ENCODE assay signal across 19 mouse cellular contexts in the genomic region with DNA sequence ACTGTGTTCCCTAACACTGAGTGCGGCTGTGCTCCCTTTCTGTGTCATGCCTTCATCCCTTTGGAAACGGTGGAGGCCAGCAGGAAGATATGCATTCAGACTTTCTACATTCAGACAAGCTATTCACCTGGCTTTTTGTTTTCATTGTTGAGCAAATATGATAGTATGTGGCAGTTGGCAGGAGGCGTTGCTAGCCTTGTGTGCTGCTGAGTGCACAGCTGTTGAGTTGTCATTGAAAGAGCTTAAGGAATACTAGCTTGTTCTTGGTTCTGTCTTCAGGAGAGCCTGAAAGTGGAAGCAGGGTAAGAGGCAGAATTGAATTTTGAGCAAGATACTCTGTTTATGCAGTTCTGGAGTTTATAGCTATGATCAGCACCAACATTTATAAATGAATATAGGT. TPM values are rescaled to one million over a fixed set of nuclear protein-coding genes. Genes with fewer than 3 reads are reported as not detected.
"Had no signal": no experiment of that assay in that cellular context is flagged by ENCODE, and none has a peak within 500 bp of the region (broad histone marks: within the 10 kb centered on the region; RNA-seq: fewer than 3 reads in every experiment).

No protein-coding gene starts in this region.

- DNase-seq: kidney, adult 11 months; kidney, adult 9 months; kidney, postnatal 25 days; layer of hippocampus, adult 9-11 months; liver, postnatal 0 days; thymus, adult 2 months; thymus, postnatal 14 days had no signal

- H3K4me2 ChIP-seq: intestine, embryonic 15.5 days; limb, embryonic 13.5 days; liver, embryonic 11.5 days; lung, embryonic 15.5 days; midbrain, embryonic 12.5 days had no signal

- H3K9me3 ChIP-seq: intestine, embryonic 15.5 days; limb, embryonic 10.5 days; limb, embryonic 13.5 days; lung, embryonic 15.5 days; midbrain, embryonic 12.5 days had no signal

- H3K27me3 ChIP-seq: intestine, embryonic 15.5 days; limb, embryonic 13.5 days; lung, embryonic 15.5 days; midbrain, embryonic 12.5 days had no signal

- H3K36me3 ChIP-seq: intestine, embryonic 15.5 days had no signal

- H3K4me1 ChIP-seq: intestine, embryonic 15.5 days; limb, embryonic 10.5 days; midbrain, embryonic 12.5 days had no signal

- ATAC-seq: intestine, embryonic 15.5 days; liver, postnatal 0 days; midbrain, embryonic 16.5 days had no signal

- H3K9ac ChIP-seq: intestine, embryonic 15.5 days; limb, embryonic 13.5 days; liver, embryonic 14.5 days; liver, postnatal 0 days; lung, embryonic 15.5 days; midbrain, embryonic 12.5 days had no signal

- H3K4me3 ChIP-seq: intestine, embryonic 15.5 days; layer of hippocampus, adult 2 months; limb, embryonic 10.5 days; limb, embryonic 13.5 days; lung, embryonic 15.5 days; midbrain, embryonic 12.5 days had no signal

- H3K27ac ChIP-seq: intestine, embryonic 15.5 days; kidney, postnatal 0 days; layer of hippocampus, adult 2 months; limb, embryonic 10.5 days; limb, embryonic 13.5 days; liver, embryonic 14.5 days; lung, embryonic 15.5 days; macrophage; midbrain, embryonic 12.5 days had no signal

RNA-seq across cellular contexts. Expression of gene Sv2a, which starts 48.5 kb away (rescaled TPM):
- total RNA-seq: monocyte, adult 5-6 weeks had no signal
